In genomic region chr7:101298375-101298774, GRCm38 (mm10) we compare ENCODE assay signal across 25 mouse cellular contexts.
"Had no signal": no experiment of that assay in that cellular context is flagged by ENCODE, and none has a peak within 500 bp of the region (broad histone marks: within the 10 kb centered on the region; RNA-seq: fewer than 3 reads in every experiment).

No protein-coding gene starts in this region.

- DNase-seq: gastrocnemius, adult 2 months; gastrocnemius, postnatal 10 days; gastrocnemius, postnatal 25 days; heart, postnatal 10 days; heart, postnatal 4 days; kidney, adult 11 months; kidney, adult 2 months; kidney, adult 9 months; kidney, postnatal 14 days; kidney, postnatal 36 days; layer of hippocampus, adult 9-11 months; layer of hippocampus, postnatal 36 days; left cerebral cortex, postnatal 4 days; lung, adult 18-20 months had no signal

- H3K9ac ChIP-seq: heart, embryonic 12.5 days; hindbrain, embryonic 12.5 days; hindbrain, embryonic 14.5 days; kidney, embryonic 15.5 days; limb, embryonic 13.5 days; limb, embryonic 15.5 days; liver, embryonic 12.5 days; liver, embryonic 14.5 days had no signal

- H3K36me3 ChIP-seq: hindbrain, embryonic 12.5 days; kidney, embryonic 15.5 days; limb, embryonic 13.5 days; liver, embryonic 12.5 days had no signal

- H3K27ac ChIP-seq: gastrocnemius, adult 2 months; heart, embryonic 10.5 days; hindbrain, embryonic 10.5 days; hindbrain, embryonic 12.5 days; hindbrain, embryonic 14.5 days; kidney, embryonic 15.5 days; kidney, postnatal 0 days; limb, embryonic 13.5 days; limb, embryonic 15.5 days; liver, embryonic 12.5 days; liver, embryonic 14.5 days had no signal

- H3K4me3 ChIP-seq: gastrocnemius, adult 2 months; heart, embryonic 10.5 days; heart, embryonic 12.5 days; hindbrain, embryonic 10.5 days; hindbrain, embryonic 12.5 days; kidney, embryonic 15.5 days; limb, embryonic 13.5 days; limb, embryonic 15.5 days; liver, embryonic 12.5 days had no signal
